Mouse (Mus musculus) limb, embryonic 15.5 days (tissue): Measurements from ENCODE around the gene Stard13. TPM values are rescaled to one million over a fixed set of nuclear protein-coding genes. Genes with fewer than 3 reads are reported as not detected.

Source experiments
- ATAC-seq: fragments of 200-750 bp; cut with Nextera tagmentation; 2 replicates; pipeline ENCODE4 v1.8.0; 2017; ENCODE audit warnings: low read depth, moderate TSS enrichment; ENCODE audit not compliant: insufficient number of reproducible peaks, low FRiP score, low TSS enrichment
- H3K27ac ChIP-seq: fragments of 300-500 bp; sonication (generic); 2 replicates; pipeline ENCODE4 v1.5.1; 2015; ENCODE audit warnings: moderate library complexity, mild to moderate bottlenecking, inconsistent platforms
- H3K27me3 ChIP-seq: fragments of 300-500 bp; sonication (generic); 2 replicates; pipeline ENCODE4 v1.6.1; 2015; ENCODE audit warnings: inconsistent platforms
- H3K36me3 ChIP-seq: fragments of 300-500 bp; sonication (generic); 2 replicates; pipeline ENCODE4 v1.6.1; 2015; ENCODE audit warnings: inconsistent platforms
- H3K4me1 ChIP-seq: fragments of 300-500 bp; sonication (generic); 2 replicates; pipeline ENCODE4 v1.6.1; 2015; ENCODE audit warnings: inconsistent platforms
- H3K4me2 ChIP-seq: fragments of 300-500 bp; sonication (generic); 2 replicates; pipeline ENCODE4 v1.6.1; 2015; ENCODE audit warnings: mild to moderate bottlenecking, inconsistent platforms
- H3K4me3 ChIP-seq: fragments of 300-500 bp; sonication (generic); 2 replicates; pipeline ENCODE4 v1.5.1; 2015; ENCODE audit warnings: mild to moderate bottlenecking, inconsistent platforms
- H3K9ac ChIP-seq: fragments of 300-500 bp; sonication (generic); 2 replicates; pipeline ENCODE4 v1.6.1; 2015; ENCODE audit warnings: inconsistent platforms
- H3K9me3 ChIP-seq: fragments of 300-500 bp; sonication (generic); 2 replicates; pipeline ENCODE4 v1.6.1; 2016; ENCODE audit warnings: inconsistent platforms
- WGBS: fragments of 180-500 bp; shearing (Covaris S2); methylation state at CpG from one replicate; pipeline ENCODE4 v1.1.7; 2015; 5-methylcytosine and 5-hydroxymethylcytosine counted together
- polyA plus RNA-seq: library from polyadenylated mRNA; unstranded; fragments of >200 nt; fragmentation: Nextera tagmentation; extraction: Ambion mirVana; gene quantifications from 2 replicates; pipeline ENCODE4 v1.2.1, GENCODE M21; 2015

Gene Stard13
- polyA plus RNA-seq, 1 experiment from 2014 or later, result 11.2 TPM

DNA sequence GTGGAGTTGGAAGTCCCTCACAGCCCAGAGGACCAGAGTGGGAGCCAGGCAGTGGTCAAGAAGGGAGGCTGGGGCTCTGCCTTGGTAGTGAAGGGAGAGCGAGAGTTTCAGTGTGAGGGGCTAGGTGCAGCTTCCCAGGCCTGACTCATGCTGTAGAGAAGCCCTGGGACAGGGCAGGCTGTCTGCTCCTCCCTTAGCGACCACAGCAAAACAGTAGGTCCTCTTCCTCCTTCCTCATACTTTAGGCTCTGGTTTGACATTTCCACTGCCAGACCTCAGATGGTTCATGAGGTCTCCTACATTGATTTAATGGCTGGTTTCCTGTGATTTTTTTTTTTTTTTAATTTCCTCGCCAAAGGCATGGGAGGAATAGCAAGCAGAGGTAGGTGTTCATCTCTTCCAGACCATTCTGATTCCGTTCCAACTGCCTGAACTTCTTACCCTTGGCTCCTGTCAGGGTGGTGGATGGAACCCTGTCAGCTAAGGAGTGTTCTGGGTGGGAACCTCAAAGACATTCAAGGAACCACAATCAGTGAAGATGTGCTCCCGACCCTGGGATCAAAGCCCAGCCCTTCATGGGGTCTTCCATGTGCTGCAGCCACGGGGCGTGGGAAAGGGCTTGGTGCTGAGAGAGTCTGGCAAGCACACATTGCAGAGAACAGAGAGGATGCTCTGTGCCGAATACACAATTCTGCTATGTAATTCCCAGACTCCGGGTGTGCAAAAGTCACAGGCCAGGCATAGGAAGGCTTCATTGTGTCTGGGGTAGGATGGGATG lies 147.0 kb downstream of the Stard13 start:
- Histone ChIP-seq H3K9me3 (no peaks in the 10 kb centered on the region), H3K27me3 (no peaks in the 10 kb centered on the region), H3K9ac (no peak overlapping the region), H3K27ac (no peak overlapping the region), H3K4me3 (no peak overlapping the region), H3K4me2 (no peak overlapping the region), H3K36me3 (no peaks in the 10 kb centered on the region), H3K4me1 (peaks cover 18% of the 10 kb centered on the region)
- ATAC-seq, result 0 out of 2 replicates have a peak, but pooled peaks have one; percentile 76
- 61% methylated on average over 9 of the region's 9 CpGs for WGBS

DNA sequence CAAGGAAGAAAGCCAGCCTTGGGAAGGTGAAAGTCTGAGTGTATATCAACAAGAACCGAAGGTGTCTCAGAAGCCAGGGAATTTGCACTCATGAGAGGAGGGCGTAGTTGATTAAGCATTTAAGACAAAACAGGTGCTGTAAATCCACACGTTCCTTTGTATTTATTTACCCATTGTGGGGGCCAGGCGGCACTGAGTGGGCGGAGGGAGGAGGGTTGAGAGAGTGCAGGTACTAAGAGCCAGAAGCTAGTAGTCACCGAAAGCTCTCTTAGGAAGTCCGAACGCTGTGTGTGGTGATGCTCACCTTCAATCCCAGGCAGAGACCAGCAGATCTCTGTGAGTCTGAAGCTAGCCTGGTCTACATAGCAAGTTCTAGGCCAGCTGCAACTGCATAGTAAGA lies 147.9 kb downstream of the Stard13 start:
- no peaks in the 10 kb centered on the region for H3K27me3 ChIP-seq
- ATAC-seq, result no peak
- H3K36me3 ChIP-seq, result no peaks in the 10 kb centered on the region
- H3K4me3 ChIP-seq, result no peak overlapping the region
- no peak overlapping the region for H3K9ac ChIP-seq
- H3K4me2 ChIP-seq, result no peak overlapping the region
- peaks cover 18% of the 10 kb centered on the region for H3K4me1 ChIP-seq
- no peak overlapping the region for H3K27ac ChIP-seq
- WGBS, result 78% methylated on average over 8 of the region's 8 CpGs
- H3K9me3 ChIP-seq, result no peaks in the 10 kb centered on the region

- H3K9me3 ChIP-seq, result no peaks in the 10 kb centered on the region
- no peak overlapping the region for H3K4me2 ChIP-seq
- no peaks in the 10 kb centered on the region for H3K36me3 ChIP-seq
- 75% methylated on average over 4 of the region's 4 CpGs for WGBS
- no peaks in the 10 kb centered on the region for H3K27me3 ChIP-seq
- no peak for ATAC-seq
- no peaks in the 10 kb centered on the region for H3K4me1 ChIP-seq
- H3K4me3 ChIP-seq, result no peak overlapping the region
- H3K9ac ChIP-seq, result no peak overlapping the region
- H3K27ac ChIP-seq, result no peak overlapping the region
Measured at GRCm38 (mm10) chr5:151080276-151080675, 153.4 kb downstream of the Stard13 start.

DNA sequence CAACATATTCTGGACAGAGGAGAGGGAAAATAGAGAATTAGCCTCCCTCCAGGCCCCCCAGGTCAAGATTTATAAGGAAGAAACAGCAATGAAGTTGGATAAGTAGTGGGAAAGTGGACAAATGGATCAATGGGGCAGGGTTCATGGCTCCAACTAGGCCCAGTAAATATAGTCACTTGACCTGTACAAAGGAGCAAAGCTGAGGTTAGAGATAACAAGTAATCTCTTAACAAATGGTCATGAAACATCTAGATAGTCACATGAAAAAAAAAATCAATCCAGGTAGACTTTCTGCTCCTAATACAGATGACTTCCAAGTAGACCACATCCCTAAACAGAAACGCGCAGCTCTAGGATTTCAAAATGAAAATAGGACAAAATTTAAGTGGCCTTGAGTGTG lies 155.7 kb downstream of the Stard13 start:
- 96% methylated on average over 2 of the region's 2 CpGs for WGBS
- H3K9me3 ChIP-seq, result no peaks in the 10 kb centered on the region
- ATAC-seq, result no peak
- H3K4me1 ChIP-seq, result no peaks in the 10 kb centered on the region
- no peaks in the 10 kb centered on the region for H3K36me3 ChIP-seq
- H3K4me3 ChIP-seq, result no peak overlapping the region
- H3K27ac ChIP-seq, result no peak overlapping the region
- no peaks in the 10 kb centered on the region for H3K27me3 ChIP-seq
- H3K9ac ChIP-seq, result no peak overlapping the region
- no peak overlapping the region for H3K4me2 ChIP-seq

- no peak for ATAC-seq
- no peak overlapping the region for H3K27ac ChIP-seq
- WGBS, result 56% methylated on average over 3 of the region's 3 CpGs
Measured at GRCm38 (mm10) chr5:151076917-151077316, 156.7 kb downstream of the Stard13 start.

DNA sequence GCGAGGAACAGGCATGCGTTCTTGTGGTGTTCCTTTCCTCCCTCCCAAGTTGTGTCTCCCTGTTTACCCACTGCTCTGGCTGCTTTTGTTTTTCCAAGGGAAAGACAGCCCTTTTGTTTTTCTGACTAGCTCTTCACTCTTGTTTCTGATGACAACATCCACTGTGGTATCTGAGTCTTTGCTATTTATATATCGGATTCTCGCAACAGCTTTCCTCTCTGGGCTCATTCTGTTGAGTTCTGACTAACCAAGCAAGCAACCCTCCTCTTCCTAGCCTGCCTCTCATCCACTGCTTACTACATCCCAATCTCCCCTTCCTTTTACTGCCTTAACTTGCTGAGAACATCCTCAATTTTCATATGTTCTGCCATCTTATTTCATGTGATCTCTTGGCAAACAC lies 159.4 kb downstream of the Stard13 start:
- WGBS, result 87% methylated on average over 4 of the region's 4 CpGs
- Histone ChIP-seq H3K27me3 (no peaks in the 10 kb centered on the region), H3K36me3 (no peaks in the 10 kb centered on the region), H3K4me2 (no peak overlapping the region), H3K4me3 (no peak overlapping the region), H3K27ac (no peak overlapping the region), H3K9me3 (no peaks in the 10 kb centered on the region), H3K4me1 (peaks cover 18% of the 10 kb centered on the region), H3K9ac (no peak overlapping the region)
- no peak for ATAC-seq

More at GRCm38 (mm10) chr5:151076917-151077316, 156.7 kb downstream of the Stard13 start:
- H3K27me3 ChIP-seq, result no peaks in the 10 kb centered on the region
- H3K36me3 ChIP-seq, result no peaks in the 10 kb centered on the region
- H3K9me3 ChIP-seq, result no peaks in the 10 kb centered on the region
- H3K4me2 ChIP-seq, result no peak overlapping the region
- H3K9ac ChIP-seq, result no peak overlapping the region
- no peak overlapping the region for H3K4me3 ChIP-seq
- H3K4me1 ChIP-seq, result no peaks in the 10 kb centered on the region; the same call in 1 of the 2 replicates

- no peaks in the 10 kb centered on the region for H3K36me3 ChIP-seq
- WGBS, result 43% methylated on average over 6 of the region's 6 CpGs
- no peak for ATAC-seq
- no peak overlapping the region for H3K9ac ChIP-seq
- H3K27me3 ChIP-seq, result no peaks in the 10 kb centered on the region
- H3K9me3 ChIP-seq, result no peaks in the 10 kb centered on the region
- no peak overlapping the region for H3K4me3 ChIP-seq
- no peak overlapping the region for H3K4me2 ChIP-seq
- peaks cover 18% of the 10 kb centered on the region for H3K4me1 ChIP-seq
- H3K27ac ChIP-seq, result peak overlapping the region; percentile 8
Measured at GRCm38 (mm10) chr5:151071430-151071829, 162.2 kb downstream of the Stard13 start.

GRCm38 (mm10) chr5:151070896-151071295 lies 162.7 kb downstream of the Stard13 start:
- no peak overlapping the region for H3K9ac ChIP-seq

GRCm38 (mm10) chr5:151069569-151069968 lies 164.1 kb downstream of the Stard13 start:
- Histone ChIP-seq H3K4me1 (peaks cover 18% of the 10 kb centered on the region), H3K36me3 (no peaks in the 10 kb centered on the region), H3K9me3 (no peaks in the 10 kb centered on the region), H3K4me2 (no peak overlapping the region), H3K4me3 (no peak overlapping the region), H3K27me3 (no peaks in the 10 kb centered on the region), H3K27ac (no peak overlapping the region), H3K9ac (no peak overlapping the region)
- 69% methylated on average over 2 of the region's 2 CpGs for WGBS
- ATAC-seq, result no peak

More at GRCm38 (mm10) chr5:151070896-151071295, 162.7 kb downstream of the Stard13 start:
- no peaks in the 10 kb centered on the region for H3K27me3 ChIP-seq
- H3K36me3 ChIP-seq, result no peaks in the 10 kb centered on the region
- H3K27ac ChIP-seq, result peak overlapping the region; percentile 8
- no peak for ATAC-seq
- no peak overlapping the region for H3K4me3 ChIP-seq
- 28% methylated on average over 6 of the region's 6 CpGs for WGBS
- no peaks in the 10 kb centered on the region for H3K9me3 ChIP-seq
- no peak overlapping the region for H3K4me2 ChIP-seq
- peaks cover 18% of the 10 kb centered on the region for H3K4me1 ChIP-seq

- no peak overlapping the region for H3K4me3 ChIP-seq
- peaks cover 20% of the 10 kb centered on the region for H3K36me3 ChIP-seq
- no peaks in the 10 kb centered on the region for H3K9me3 ChIP-seq
- H3K4me1 ChIP-seq, result peaks cover 11% of the 10 kb centered on the region
- 0 out of 2 replicates have a peak, but pooled peaks have one; percentile 44 for ATAC-seq
- 52% methylated on average over 5 of the region's 5 CpGs for WGBS
- no peak overlapping the region for H3K9ac ChIP-seq
- no peak overlapping the region for H3K4me2 ChIP-seq
- H3K27me3 ChIP-seq, result no peaks in the 10 kb centered on the region
- H3K27ac ChIP-seq, result 0 out of 2 replicates have a peak overlapping the region, but pooled peaks have one; percentile 38
Measured at GRCm38 (mm10) chr5:151066016-151066415, 167.6 kb downstream of the Stard13 start.

DNA sequence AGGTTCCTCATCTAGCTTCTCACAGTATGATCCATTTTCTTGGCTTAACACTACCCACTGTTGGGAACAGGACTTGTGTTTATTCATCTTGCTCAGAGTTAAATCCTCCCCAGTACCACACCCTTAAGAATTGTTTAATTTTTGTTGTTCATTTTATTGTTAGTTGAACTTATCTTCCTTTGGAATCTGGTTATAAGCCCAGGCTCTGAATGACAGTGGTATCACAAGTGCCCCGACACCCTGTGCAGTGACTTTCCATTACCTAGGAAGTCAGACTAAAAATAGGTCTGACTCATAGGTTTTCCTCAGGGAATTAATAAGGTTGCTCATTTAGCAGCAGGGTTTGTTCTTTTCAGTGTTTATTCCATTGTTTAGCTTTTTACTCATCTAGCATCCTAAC lies 168.4 kb downstream of the Stard13 start:
- Histone ChIP-seq H3K4me3 (no peak overlapping the region), H3K36me3 (peaks cover 20% of the 10 kb centered on the region), H3K4me2 (no peak overlapping the region), H3K9ac (no peak overlapping the region), H3K9me3 (no peaks in the 10 kb centered on the region), H3K27ac (peak overlapping the region; percentile 38; the same call in 1 of the 2 replicates), H3K27me3 (no peaks in the 10 kb centered on the region), H3K4me1 (peaks cover 11% of the 10 kb centered on the region)
- WGBS, result 59% methylated on average over 1 of the region's 1 CpGs
- no peak for ATAC-seq

- no peak for ATAC-seq
- WGBS, result 99% methylated on average over 2 of the region's 2 CpGs
Measured at GRCm38 (mm10) chr5:151061942-151062341, 171.7 kb downstream of the Stard13 start.

More at GRCm38 (mm10) chr5:151061942-151062341, 171.7 kb downstream of the Stard13 start:
- Histone ChIP-seq H3K4me2 (no peak overlapping the region), H3K4me3 (no peak overlapping the region), H3K27me3 (no peaks in the 10 kb centered on the region), H3K36me3 (peaks cover 20% of the 10 kb centered on the region), H3K9me3 (no peaks in the 10 kb centered on the region), H3K9ac (no peak overlapping the region), H3K4me1 (peaks cover 11% of the 10 kb centered on the region; the same call in 1 of the 2 replicates), H3K27ac (no peak overlapping the region)
